Mouse (Mus musculus) urinary bladder, postnatal 10 days (tissue): Measurements from ENCODE around the gene Prickle1.

ENCODE experiments used
- DNase-seq: peaks from one replicate; pipeline ENCODE4 v3.0.0; 2022; ENCODE audit warnings: low spot score

Gene Prickle1

DNA sequence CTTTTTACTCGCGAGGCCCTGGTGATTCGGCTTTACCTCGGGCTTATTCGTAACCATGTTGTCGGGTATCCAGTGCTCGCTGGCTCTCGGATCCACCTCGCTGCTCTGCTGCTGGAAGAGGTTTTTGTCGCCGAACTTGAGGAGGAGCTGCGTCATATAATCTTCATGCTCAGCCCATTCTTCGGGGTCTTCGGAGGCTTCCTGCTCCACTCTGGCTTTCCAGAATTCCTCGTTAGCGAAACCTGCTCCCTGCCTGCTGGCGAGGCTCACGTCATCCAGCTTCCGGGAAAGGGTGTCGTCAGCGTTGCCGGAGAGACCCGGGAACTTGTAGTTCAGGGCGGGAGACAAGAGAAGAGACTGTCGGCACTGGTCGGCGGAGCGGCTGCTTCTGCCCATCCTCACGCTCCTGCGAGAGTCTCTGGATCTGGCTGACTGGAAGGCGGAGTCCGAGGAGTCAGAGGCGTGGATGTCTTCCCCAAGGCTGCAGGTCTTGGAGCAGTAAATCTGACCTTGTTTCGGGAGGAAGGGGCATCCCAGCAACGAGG, 92.4 kb downstream of the Prickle1 start:
- DNase-seq: no peak

DNA sequence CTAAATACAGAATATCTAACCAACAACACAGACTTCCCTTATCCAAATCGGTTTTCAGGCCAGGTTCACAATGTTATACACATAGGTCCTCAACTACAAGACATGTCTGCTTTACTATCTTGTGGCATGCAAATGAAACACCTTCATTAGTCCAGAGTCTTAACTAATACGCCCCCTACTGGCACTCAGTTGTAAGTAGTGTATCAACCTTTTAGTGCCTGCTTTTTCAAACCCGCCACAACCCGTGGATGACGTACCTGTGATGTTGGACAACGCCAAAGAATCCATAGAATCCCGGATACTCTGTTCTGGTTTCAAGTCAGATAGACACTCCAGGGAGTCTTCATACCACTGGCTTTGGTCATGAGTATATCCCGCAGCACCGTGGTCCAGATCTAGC, 93.0 kb downstream of the Prickle1 start:
- DNase-seq: no peak

DNA sequence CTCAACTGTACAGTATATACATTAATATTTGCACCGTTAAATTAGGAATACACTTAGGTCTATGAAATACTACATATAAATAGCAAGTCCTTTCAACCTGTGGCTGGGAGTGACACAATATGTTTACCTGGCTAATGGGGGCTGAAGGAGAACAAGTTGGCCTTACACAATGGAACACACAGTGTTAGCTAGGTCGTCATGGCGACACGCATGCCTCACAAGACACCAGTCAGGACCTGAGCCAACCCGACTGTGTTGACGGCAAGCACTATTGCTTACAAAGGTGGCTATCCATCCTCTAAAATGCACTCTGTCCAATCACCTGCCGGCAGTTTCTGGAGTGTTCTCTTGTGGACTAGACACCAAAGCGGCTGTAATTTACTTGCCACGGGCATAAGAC, 95.8 kb downstream of the Prickle1 start:
- no peak for DNase-seq

GRCm38 (mm10) chr15:93494700-93495099, 101.0 kb downstream of the Prickle1 start:
- DNase-seq: no peak

- no peak for DNase-seq
Measured at GRCm38 (mm10) chr15:93489597-93489996, 106.1 kb downstream of the Prickle1 start.

GRCm38 (mm10) chr15:93486066-93486465, 109.6 kb downstream of the Prickle1 start:
- no peak for DNase-seq

- DNase-seq: no peak
Measured at GRCm38 (mm10) chr15:93485252-93485651, 110.4 kb downstream of the Prickle1 start.

GRCm38 (mm10) chr15:93484261-93484710, 111.4 kb downstream of the Prickle1 start:
- no peak for DNase-seq

DNA sequence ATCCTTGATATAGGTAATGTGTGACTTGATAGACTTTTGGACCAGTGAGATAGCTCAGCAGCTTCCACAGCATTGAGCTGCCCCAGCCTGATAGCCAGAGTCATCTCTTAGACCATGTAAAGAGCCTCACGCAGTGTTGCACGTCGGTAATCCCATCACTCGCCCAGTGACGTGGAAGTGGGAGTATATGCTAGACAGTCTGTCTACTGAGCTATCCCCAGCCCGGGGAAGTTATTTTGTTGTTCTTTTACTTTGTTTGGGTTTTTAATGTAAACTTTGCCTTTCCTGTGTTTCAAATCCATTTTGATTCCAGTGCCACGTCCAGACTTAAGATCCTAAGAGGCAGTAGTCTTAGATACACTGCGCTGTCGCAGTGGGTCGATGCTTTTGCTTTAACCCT, 114.6 kb downstream of the Prickle1 start:
- no peak for DNase-seq

DNA sequence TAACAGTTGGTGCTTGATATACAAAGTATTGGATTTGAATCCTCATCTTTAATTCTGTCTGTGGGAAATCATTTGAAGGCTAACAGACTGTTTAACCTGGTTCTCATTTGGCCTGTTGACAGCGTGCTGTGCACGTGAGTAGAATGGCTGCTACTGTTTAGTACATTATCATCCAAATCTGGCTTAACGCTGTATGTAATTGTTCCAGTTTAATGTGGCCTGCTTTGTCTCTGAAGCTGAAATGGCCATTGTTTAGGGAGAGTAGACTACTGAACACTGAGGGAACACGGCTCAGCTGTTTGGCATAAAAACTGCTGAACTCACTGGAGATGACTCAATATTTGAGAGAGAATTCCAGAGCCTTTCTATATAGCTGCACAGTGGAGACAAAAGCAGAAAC, 116.2 kb downstream of the Prickle1 start:
- DNase-seq: no peak

DNA sequence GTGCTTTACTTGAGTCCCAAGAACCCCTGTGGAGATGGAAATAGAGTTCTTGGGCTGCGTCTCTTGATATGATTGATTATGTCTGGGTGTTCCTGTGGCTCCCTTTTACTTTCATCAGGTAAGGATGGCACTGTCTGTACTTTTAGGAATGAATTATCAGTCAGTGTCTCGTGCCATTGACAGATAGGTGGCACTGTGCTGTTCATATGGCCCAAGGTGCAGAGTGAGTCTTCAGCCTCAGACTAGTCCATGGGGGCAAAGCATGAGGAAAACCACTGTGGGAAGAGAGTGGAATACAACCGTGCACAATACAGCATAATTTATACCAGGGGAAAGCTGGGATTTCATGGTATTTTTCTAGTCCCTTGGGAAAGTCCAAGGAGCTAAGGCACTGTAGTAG, 117.0 kb downstream of the Prickle1 start:
- no peak for DNase-seq

DNA sequence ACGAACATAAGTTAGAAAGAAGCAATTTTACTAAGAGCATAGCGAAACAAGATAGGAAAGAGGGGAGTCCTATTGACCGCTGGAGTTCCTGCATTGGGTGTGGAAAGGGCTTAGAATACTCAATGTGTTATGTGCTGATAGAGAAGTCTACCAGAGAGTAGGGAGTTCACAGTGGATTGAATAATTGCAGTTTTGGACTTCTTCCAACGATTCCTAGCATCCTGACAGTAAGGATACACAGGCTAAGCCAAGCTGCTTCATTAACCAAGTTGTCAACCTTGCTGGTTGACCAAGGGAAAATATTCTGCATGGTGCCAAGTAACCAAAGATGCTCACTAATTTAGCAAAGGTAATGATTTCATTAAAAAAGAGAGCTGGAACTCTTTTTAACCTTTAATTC, 118.0 kb downstream of the Prickle1 start:
- DNase-seq: no peak

- DNase-seq: no peak
Measured at GRCm38 (mm10) chr15:93475688-93476087, 120.0 kb downstream of the Prickle1 start.

- DNase-seq: no peak
Measured at GRCm38 (mm10) chr15:93474277-93474676, 121.4 kb downstream of the Prickle1 start.

DNA sequence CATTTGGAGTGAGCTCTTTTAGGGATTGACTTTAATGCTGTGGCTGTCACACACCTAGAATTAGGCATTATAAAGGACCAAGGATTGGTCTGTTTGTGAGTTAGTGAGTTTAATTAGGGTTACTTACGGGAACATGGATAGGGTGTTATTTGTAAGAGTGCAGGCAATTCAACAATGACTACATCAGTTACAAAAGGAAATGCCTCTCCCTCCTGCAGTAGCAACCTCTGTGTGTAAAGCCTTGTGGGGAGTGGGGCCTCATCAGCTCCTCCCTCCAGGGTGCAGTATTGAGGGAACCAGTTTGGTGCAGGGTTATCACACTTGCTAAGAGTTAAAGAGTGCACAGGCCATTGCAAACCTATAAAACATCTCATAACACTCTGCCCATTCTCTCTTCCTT, 123.6 kb downstream of the Prickle1 start:
- DNase-seq: no peak

DNA sequence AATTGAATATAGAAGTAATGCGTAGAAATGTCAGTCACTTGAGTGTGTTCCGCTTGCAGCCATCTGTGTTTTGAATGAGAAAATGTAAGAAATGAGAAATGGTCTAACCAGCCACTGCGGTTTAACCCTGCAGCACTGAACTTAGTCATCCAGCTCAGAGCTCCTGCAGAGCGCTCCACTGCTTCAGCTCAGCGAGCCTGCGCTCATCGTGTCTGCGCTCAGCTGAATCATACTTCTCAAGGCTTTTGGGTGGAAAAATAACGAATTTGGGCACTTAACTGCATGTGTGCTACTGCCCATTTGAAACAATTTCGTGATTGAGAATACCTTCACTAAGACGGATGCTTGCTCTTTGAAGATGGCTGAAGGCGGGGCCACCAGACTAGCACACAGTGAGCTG, 124.0 kb downstream of the Prickle1 start:
- no peak for DNase-seq

GRCm38 (mm10) chr15:93461066-93461465, 134.6 kb downstream of the Prickle1 start:
- no peak for DNase-seq

GRCm38 (mm10) chr15:93459422-93459821, 136.3 kb downstream of the Prickle1 start:
- DNase-seq: no peak

DNA sequence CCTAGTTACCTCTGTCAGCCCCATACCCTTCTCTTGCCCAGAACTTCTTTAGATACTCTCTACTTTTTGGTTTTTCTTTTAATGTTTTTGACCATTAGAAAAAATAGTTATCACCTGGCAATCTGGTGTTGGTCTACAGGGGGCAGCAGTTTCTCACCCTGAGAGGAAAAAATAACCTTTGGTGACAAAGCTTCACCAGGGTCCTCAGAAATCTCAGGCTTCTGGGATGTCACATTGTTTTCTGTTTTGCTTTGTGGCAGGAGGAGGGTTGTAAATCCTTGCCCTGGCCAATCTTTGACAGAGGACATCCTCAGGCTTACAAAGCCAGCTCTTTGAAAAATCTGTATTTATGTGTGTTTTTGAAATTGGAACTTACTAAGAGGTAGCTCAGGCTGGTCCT, 139.7 kb downstream of the Prickle1 start:
- DNase-seq: no peak

DNA sequence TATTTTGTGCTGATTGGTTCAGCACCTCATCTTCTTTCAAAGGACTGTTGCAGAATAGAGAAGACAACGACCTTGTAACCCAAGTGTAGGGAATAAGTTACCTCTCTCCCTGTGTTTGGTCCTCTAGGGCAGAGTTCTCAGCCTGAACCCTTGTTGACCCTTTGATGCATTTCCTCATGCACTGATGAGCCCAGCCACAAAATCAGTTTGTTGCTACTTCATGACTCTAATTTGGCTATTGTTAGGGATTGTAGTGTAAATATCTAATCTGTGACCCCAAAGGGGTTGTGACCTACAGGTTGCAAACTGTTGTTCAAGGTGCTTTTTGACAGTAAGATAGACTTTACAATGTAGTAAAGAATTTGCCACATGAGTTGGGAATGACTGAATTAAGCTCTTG, 142.4 kb downstream of the Prickle1 start:
- no peak for DNase-seq
